Mouse (Mus musculus) liver, embryonic 14.5 days (tissue): Measurements from ENCODE around the gene Inpp4b.

ENCODE experiments used
- CTCF ChIP-seq: IDR thresholded peaks from 2 replicates; pipeline ENCODE4 v1.5.1; 2016; ENCODE audit warnings: antibody characterized with exemption, low read depth, control low read depth
- EP300 ChIP-seq: IDR thresholded peaks from 2 replicates; pipeline ENCODE4 v1.6.1; 2016; ENCODE audit warnings: antibody characterized with exemption, low read depth

DNA sequence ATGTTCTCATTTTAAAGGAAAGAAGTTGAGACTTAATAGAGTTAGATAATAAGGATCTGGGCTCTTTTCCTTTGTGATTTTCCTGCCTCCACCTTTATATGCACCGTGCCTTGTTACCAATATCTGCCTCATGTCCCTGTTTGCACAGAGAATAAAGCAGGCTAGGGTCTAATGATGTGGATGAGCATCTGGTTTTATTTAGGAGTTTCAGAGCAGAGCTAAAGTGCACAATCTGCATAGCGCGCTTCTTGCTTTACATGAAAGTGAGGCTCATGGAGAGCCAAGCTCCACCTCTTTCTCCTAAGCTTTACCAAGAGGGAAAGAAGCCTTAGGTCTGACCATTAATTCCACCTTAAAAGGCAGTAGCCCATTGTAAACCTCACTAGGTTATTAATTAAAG is 763.8 kb downstream of the Inpp4b start:
- TF ChIP-seq CTCF, result no peak
- no peak for TF ChIP-seq EP300
